ENCODE assay signal across 15 mouse cellular contexts in genomic region chr4:145037631-145038416, GRCm38 (mm10).
DNase-seq lines count a peak whose midpoint lies in the region; ATAC-seq and TF ChIP-seq lines count a peak whose summit lies in the region.
"Had no signal": no experiment of that assay in that cellular context is flagged by ENCODE, and none has a peak within 500 bp of the region (broad histone marks: within the 10 kb centered on the region; RNA-seq: fewer than 3 reads in every experiment).

No protein-coding gene starts in this region.

- H3K4me3 ChIP-seq in kidney, embryonic 16.5 days (ENCODE audit: low read length) = no peak overlapping the region
- H3K4me3 ChIP-seq in spleen, adult 2 months (ENCODE audit: extremely low read depth, insufficient read depth, insufficient read length) = no peak overlapping the region
- H3K4me3 ChIP-seq in stomach, postnatal 0 days (ENCODE audit: low read depth, low read length) = no peak overlapping the region
- no peak overlapping the region for H3K4me3 ChIP-seq in forebrain, embryonic 10.5 days
- H3K4me3 ChIP-seq: hindbrain, embryonic 12.5 days; limb, embryonic 13.5 days; neural tube, embryonic 15.5 days had no signal

- peak overlapping the region; percentile 69 for H3K27ac ChIP-seq in kidney, embryonic 16.5 days (ENCODE audit: low read length)
- peak overlapping the region; percentile 57; the same call in 1 of the 2 replicates for H3K27ac ChIP-seq in spleen, adult 2 months (ENCODE audit: insufficient read depth, low read length)
- H3K27ac ChIP-seq in stomach, postnatal 0 days (replicated peaks) = 0 out of 2 replicates have a peak overlapping the region, but pooled peaks have one; percentile 35
- H3K27ac ChIP-seq in forebrain, embryonic 10.5 days = no peak overlapping the region
- H3K27ac ChIP-seq: hindbrain, embryonic 12.5 days; limb, embryonic 13.5 days; neural tube, embryonic 15.5 days had no signal

- no peak for TF ChIP-seq EP300 in stomach, postnatal 0 days (optimal IDR thresholded peaks at IDR 0.05)

- DNase-seq in cerebellum, postnatal 10 days = peak; percentile 48 to 53
- DNase-seq in cerebellum, adult 9-11 months = no peak
- DNase-seq in kidney, postnatal 4 days = no peak
- DNase-seq in spleen, adult 2 months (ENCODE audit: low read depth in 1 of 2, low spot score in 2 of 2) = no peak
- no peak for DNase-seq in spleen, adult 12 weeks (ENCODE audit: low spot score)
- no peak for DNase-seq in stomach, postnatal 0 days (ENCODE audit: low spot score)
- DNase-seq in forebrain, embryonic 10.5 days (ENCODE audit: extremely low spot score, low spot score) = no peak
- DNase-seq: cerebellum, adult 11 months; kidney, postnatal 25 days; thymus, postnatal 25 days had no signal

- no peak for TF ChIP-seq POLR2A in spleen, adult 2 months (IDR thresholded peaks at IDR 0.05; ENCODE audit: low read depth, low read length)

- no peak overlapping the region for H3K4me2 ChIP-seq in kidney, embryonic 16.5 days (replicated peaks; ENCODE audit: low read depth, low read length)
- H3K4me2 ChIP-seq in stomach, postnatal 0 days (replicated peaks; ENCODE audit: low read depth) = no peak overlapping the region
- H3K4me2 ChIP-seq: heart, embryonic 11.5 days; hindbrain, embryonic 12.5 days; limb, embryonic 13.5 days; neural tube, embryonic 15.5 days had no signal

- no peaks in the 10 kb centered on the region for H3K9me3 ChIP-seq in kidney, embryonic 16.5 days (ENCODE audit: low read length)
- H3K9me3 ChIP-seq in stomach, postnatal 0 days (ENCODE audit: control insufficient read depth, low read length) = no peaks in the 10 kb centered on the region
- H3K9me3 ChIP-seq in forebrain, embryonic 10.5 days = no peaks in the 10 kb centered on the region
- H3K9me3 ChIP-seq: hindbrain, embryonic 12.5 days; limb, embryonic 13.5 days; neural tube, embryonic 15.5 days had no signal

- H3K36me3 ChIP-seq in kidney, embryonic 16.5 days (ENCODE audit: insufficient read depth, low read length) = 0 out of 2 replicates have a peak, but pooled peaks cover 15% of the 10 kb centered on the region
- H3K36me3 ChIP-seq in spleen, adult 2 months (ENCODE audit: control insufficient read depth, insufficient read depth, low read length) = peaks cover 9% of the 10 kb centered on the region; the same call in 1 of the 2 replicates
- peaks cover 6% of the 10 kb centered on the region; the same call in 1 of the 2 replicates for H3K36me3 ChIP-seq in stomach, postnatal 0 days (ENCODE audit: control insufficient read depth, insufficient read depth, low read length)
- H3K36me3 ChIP-seq in forebrain, embryonic 10.5 days (replicated peaks) = peaks cover 17% of the 10 kb centered on the region

- peaks cover 52% of the 10 kb centered on the region for H3K4me1 ChIP-seq in kidney, embryonic 16.5 days (ENCODE audit: insufficient read depth, low read length)
- peaks cover 2% of the 10 kb centered on the region for H3K4me1 ChIP-seq in spleen, adult 2 months (ENCODE audit: control insufficient read depth, insufficient read depth, insufficient read length)
- peaks cover 9% of the 10 kb centered on the region; the same call in 1 of the 2 replicates for H3K4me1 ChIP-seq in stomach, postnatal 0 days (replicated peaks; ENCODE audit: control insufficient read depth, insufficient read depth)
- peaks cover 34% of the 10 kb centered on the region for H3K4me1 ChIP-seq in forebrain, embryonic 10.5 days

- TF ChIP-seq CTCF in spleen, adult 2 months (IDR thresholded peaks at IDR 0.05; ENCODE audit: extremely low read depth, insufficient read depth, insufficient read length, insufficient replicate concordance) = no peak
- TF ChIP-seq CTCF in stomach, postnatal 0 days (IDR thresholded peaks at IDR 0.05; ENCODE audit: low read depth) = no peak

- WGBS in kidney, embryonic 16.5 days = 56% methylated on average over 5 of the region's 5 CpGs
- 87% methylated on average over 5 of the region's 5 CpGs for WGBS in spleen, adult 2 months
- 52% methylated on average over 5 of the region's 5 CpGs for WGBS in stomach, postnatal 0 days
- 91% methylated on average over 5 of the region's 5 CpGs for WGBS in forebrain, embryonic 10.5 days

- no peak for ATAC-seq in kidney, embryonic 16.5 days (ENCODE audit: low FRiP score, low TSS enrichment)
- no peak for ATAC-seq in stomach, postnatal 0 days (ENCODE audit: low FRiP score, low TSS enrichment)

- H3K27me3 ChIP-seq in kidney, embryonic 16.5 days (ENCODE audit: insufficient read depth, low read length) = no peaks in the 10 kb centered on the region
- H3K27me3 ChIP-seq in spleen, adult 2 months (ENCODE audit: control insufficient read depth, insufficient read depth, low read length) = no peaks in the 10 kb centered on the region
- no peaks in the 10 kb centered on the region for H3K27me3 ChIP-seq in stomach, postnatal 0 days (ENCODE audit: control insufficient read depth, insufficient read depth, low read length)
- no peaks in the 10 kb centered on the region; the same call in 1 of the 2 replicates for H3K27me3 ChIP-seq in forebrain, embryonic 10.5 days (ENCODE audit: poor library complexity, severe bottlenecking)
- H3K27me3 ChIP-seq: hindbrain, embryonic 12.5 days; limb, embryonic 13.5 days; neural tube, embryonic 15.5 days had no signal

- H3K9ac ChIP-seq in kidney, embryonic 16.5 days (replicated peaks; ENCODE audit: low read length) = no peak overlapping the region
- H3K9ac ChIP-seq in stomach, postnatal 0 days (ENCODE audit: low read length) = no peak overlapping the region
- H3K9ac ChIP-seq: hindbrain, embryonic 12.5 days; limb, embryonic 13.5 days; neural tube, embryonic 15.5 days had no signal

Comparison
In these comparisons a context has a peak if more than half of its experiments do, and no peak if none do; other contexts are left out.
1. DNase-seq: peak in cerebellum, postnatal 10 days (2 of 2); none in cerebellum, adult 9-11 months (single experiment), kidney, postnatal 4 days (0 of 2), spleen, adult 2 months (0 of 2), spleen, adult 12 weeks (single experiment), stomach, postnatal 0 days (single experiment) and forebrain, embryonic 10.5 days (single experiment).